Mouse (Mus musculus): Measurements from ENCODE around the gene Slc15a1.

Slc15a1 gene

GRCm38 (mm10) chr14:121504781-121505484, at the start of gene Slc15a1:
Gene Slc15a1 (minus strand): TSS chr14:121505252.
- no peak for DNase-seq (ENCODE audit: low spot score in 2 of 2)

- no peak for DNase-seq (ENCODE audit: low spot score in 2 of 2)
These were observed 48.7 kb upstream of the Slc15a1 start for GRCm38 (mm10) chr14:121553785-121554184.

GRCm38 (mm10) chr14:121552586-121552985, 47.5 kb upstream of the Slc15a1 start:
- no peak for DNase-seq (ENCODE audit: low spot score in 2 of 2)

- no peak for DNase-seq (ENCODE audit: low spot score in 2 of 2)
These were observed 44.8 kb upstream of the Slc15a1 start for GRCm38 (mm10) chr14:121549834-121550233.

GRCm38 (mm10) chr14:121547745-121548144, 42.7 kb upstream of the Slc15a1 start:
- no peak for DNase-seq (ENCODE audit: low spot score in 2 of 2)

- DNase-seq (ENCODE audit: low spot score in 2 of 2): no peak
These were observed 41.6 kb upstream of the Slc15a1 start for GRCm38 (mm10) chr14:121546621-121547020.

GRCm38 (mm10) chr14:121545551-121546331, 40.7 kb upstream of the Slc15a1 start:
- no peak for DNase-seq (ENCODE audit: low spot score in 2 of 2)

- no peak for DNase-seq (ENCODE audit: low spot score in 2 of 2)
These were observed 36.2 kb upstream of the Slc15a1 start for GRCm38 (mm10) chr14:121541262-121541661.

- no peak for DNase-seq (ENCODE audit: low spot score in 2 of 2)
These were observed 29.4 kb upstream of the Slc15a1 start for GRCm38 (mm10) chr14:121534501-121534900.

- DNase-seq (ENCODE audit: low spot score in 2 of 2): no peak
These were observed 25.8 kb upstream of the Slc15a1 start for GRCm38 (mm10) chr14:121530853-121531252.

GRCm38 (mm10) chr14:121527883-121528282, 22.8 kb upstream of the Slc15a1 start:
- no peak for DNase-seq (ENCODE audit: low spot score in 2 of 2)

GRCm38 (mm10) chr14:121527201-121527600, 22.1 kb upstream of the Slc15a1 start:
- no peak for DNase-seq (ENCODE audit: low spot score in 2 of 2)

- no peak for DNase-seq (ENCODE audit: low spot score in 2 of 2)
These were observed 16.7 kb upstream of the Slc15a1 start for GRCm38 (mm10) chr14:121521709-121522108.

GRCm38 (mm10) chr14:121516881-121517280, 11.8 kb upstream of the Slc15a1 start:
- no peak for DNase-seq (ENCODE audit: low spot score in 2 of 2)

- no peak for DNase-seq (ENCODE audit: low spot score in 2 of 2)
These were observed 3.9 kb upstream of the Slc15a1 start for GRCm38 (mm10) chr14:121508929-121509328.

- DNase-seq (ENCODE audit: low spot score in 2 of 2): no peak
These were observed 1.3 kb upstream of the Slc15a1 start for GRCm38 (mm10) chr14:121506336-121506735.

- DNase-seq (ENCODE audit: low spot score in 2 of 2): no peak
These were observed 421 bp upstream of the Slc15a1 start for GRCm38 (mm10) chr14:121505485-121505860.

GRCm38 (mm10) chr14:121500577-121500976, 4.5 kb downstream of the Slc15a1 start:
- no peak for DNase-seq (ENCODE audit: low spot score in 2 of 2)

GRCm38 (mm10) chr14:121499769-121500168, 5.3 kb downstream of the Slc15a1 start:
- DNase-seq (ENCODE audit: low spot score in 2 of 2): no peak

GRCm38 (mm10) chr14:121497800-121498199, 7.3 kb downstream of the Slc15a1 start:
- no peak for DNase-seq (ENCODE audit: low spot score in 2 of 2)

GRCm38 (mm10) chr14:121495741-121496140, 9.3 kb downstream of the Slc15a1 start:
- no peak for DNase-seq (ENCODE audit: low spot score in 2 of 2)

- DNase-seq (ENCODE audit: low spot score in 2 of 2): no peak
These were observed 9.9 kb downstream of the Slc15a1 start for GRCm38 (mm10) chr14:121495120-121495519.

- no peak for DNase-seq (ENCODE audit: low spot score in 2 of 2)
These were observed 10.8 kb downstream of the Slc15a1 start for GRCm38 (mm10) chr14:121494238-121494637.
